Mouse (Mus musculus): ENCODE measurements around the gene Teddm1b. TPM values are rescaled to one million over a fixed set of nuclear protein-coding genes. Genes with fewer than 3 reads are reported as not detected.
A peak's percentile ranks its signal among the peaks of the same experiment; 100 is the strongest.
"Not testable (repeated sequence)": the region's sequence is repeated elsewhere in the genome, so short reads cannot be mapped to it uniquely, and the experiment has no call there.

Teddm1b gene
- polyA plus RNA-seq (2017; shearing (Covaris generic)): under 1 TPM in 1 of 2 experiments, not detected in 1; 0.20 TPM

DNA sequence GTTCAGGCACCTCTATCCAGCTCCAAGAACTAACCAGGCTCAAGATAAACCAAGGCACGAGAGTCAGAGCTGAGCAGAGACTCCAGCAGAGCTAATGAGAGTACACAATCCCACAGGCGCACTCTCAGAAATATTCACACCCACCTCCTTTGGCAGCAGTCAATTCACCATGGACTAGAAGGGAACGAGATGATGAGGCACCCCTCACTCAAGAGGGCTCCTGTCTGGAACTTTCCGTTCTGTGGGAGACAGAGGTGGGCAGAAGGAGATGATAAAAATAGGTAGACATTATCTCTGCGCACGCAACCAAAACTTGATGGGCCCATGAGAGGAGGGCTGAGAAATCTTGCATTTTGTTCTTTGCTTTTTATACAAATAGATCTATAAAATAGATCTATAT is at the start of gene Teddm1b:
TSS of gene Teddm1b (plus strand) at position 301 of the 400 bp plus-strand sequence.
- no peak for ATAC-seq

DNA sequence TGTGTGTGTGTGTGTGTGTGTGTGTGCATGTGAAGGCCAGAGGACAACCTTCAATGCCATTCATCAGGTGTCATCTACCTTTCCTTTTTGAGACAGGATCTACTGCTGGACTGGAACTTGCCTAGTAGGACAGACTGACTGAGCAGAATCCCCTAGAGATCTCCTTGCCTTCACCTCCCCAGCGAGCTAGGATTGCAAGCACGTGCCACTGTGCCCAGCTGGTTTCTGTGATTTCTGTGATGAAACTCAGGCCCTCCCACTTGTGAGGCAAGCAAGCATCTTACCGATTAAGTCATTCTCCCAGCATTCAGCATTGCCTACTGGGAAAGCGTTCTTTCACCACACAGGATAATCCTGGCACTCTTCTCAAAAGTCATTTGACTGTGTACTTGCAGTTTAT is 43.4 kb upstream of the Teddm1b start:
- ATAC-seq: no peak

DNA sequence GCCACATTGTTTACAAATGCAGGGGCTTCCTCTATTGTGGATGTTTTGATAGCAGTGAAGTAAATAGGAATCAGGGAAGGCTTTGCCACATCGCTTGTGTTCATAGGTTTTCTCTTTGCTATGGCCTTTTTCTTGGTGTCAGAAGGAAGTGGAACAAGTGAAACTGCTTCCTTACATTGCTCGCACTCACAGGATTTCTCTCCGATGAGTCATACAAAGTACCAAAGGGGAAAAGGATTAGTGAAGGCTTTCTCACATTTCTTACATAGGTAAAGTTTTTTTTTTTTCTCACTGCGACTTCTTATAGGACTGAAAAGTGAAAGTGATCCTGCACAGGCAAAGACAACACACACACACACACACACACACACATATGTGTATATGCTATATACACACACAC is 38.1 kb upstream of the Teddm1b start:
- no peak for ATAC-seq

DNA sequence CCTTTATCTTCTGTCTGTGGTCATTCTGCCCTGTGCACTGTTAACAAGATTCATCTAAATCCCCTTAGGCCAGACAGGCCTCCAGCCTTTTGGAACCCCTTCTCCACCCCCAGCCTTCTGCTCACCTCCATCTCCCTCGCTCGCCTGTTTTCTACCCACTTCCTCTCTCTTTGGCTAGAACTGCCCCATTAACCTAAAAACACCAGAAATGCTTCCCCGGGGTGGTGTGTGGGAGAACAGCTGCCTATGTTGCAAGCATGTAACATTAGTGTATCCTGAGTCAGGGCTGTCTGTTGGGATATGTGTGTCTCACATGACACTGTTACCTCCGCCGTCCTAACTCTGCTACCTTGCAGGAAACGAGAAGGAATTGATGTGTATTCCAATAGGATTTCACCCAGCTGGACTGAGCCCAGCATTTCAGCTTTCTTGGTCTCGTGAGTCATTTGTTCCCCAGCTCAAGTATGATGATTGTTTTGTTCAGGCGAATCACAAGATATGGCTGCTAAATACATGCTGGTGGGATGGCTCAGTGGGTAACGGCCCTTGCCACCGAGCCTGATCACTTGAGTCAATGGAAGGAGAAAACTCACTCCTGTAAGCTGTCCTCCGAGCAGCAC is 31.9 kb upstream of the Teddm1b start:
- ATAC-seq: no peak

DNA sequence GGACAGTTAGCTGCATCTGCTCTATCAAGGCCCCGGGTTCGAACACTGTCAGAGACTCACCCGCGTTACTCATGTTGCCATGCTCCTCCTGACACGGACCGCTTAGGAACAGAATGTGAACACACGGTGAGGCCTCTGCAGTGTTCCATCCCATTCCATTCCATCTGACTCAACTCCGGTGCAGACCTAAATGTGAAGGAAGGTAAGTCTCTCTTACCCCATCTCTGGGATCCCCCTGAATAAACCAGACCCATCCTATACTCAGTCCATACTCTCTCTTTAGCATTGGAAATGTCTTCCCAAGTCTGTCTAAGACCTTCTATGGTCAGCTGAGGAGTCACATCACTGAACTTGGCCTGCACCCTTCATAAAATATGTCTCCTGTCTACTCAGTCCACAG is 30.1 kb upstream of the Teddm1b start, which contains the start of gene Rgsl1:
TSS of gene Rgsl1 (minus strand) at position 101 of the 400 bp plus-strand sequence.
- ATAC-seq: no peak

DNA sequence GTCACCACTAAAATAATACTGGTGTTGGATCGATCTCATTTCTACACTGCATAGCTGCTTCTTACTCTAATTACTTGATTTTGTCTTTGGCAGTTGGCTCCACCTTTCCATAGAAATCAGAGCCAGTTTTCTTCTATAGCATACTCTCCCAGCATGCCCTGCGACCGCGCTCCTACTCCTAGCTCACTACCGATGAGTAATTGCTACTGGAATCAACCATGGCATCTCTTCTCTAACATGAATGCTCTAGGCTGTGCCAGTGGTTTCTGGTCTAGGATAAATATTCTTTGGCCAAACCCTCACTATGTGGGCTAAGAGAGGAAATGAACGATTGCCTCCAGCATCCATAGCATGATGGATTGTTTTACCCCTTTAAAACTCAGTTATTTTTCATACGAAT is 27.7 kb upstream of the Teddm1b start:
- no peak for ATAC-seq

DNA sequence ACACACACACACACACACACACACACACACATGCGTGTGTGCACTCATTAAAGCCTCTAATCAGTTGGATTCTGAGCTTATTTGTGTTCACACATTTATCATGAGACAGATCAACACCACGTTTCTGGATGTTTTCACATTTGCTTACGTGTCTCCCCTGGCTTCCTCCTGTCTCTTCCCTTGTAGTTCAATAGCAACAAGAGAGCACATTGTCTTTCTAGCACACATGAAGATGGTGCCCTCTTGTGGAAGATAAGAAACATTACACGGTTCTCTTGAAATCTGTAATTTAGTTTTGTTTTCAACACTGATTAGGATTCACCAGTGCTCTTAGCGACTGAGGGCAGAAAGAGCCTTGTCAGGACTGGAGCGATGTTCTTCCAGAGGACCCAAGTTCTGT is 27.3 kb upstream of the Teddm1b start:
- ATAC-seq: peak; percentile 85

DNA sequence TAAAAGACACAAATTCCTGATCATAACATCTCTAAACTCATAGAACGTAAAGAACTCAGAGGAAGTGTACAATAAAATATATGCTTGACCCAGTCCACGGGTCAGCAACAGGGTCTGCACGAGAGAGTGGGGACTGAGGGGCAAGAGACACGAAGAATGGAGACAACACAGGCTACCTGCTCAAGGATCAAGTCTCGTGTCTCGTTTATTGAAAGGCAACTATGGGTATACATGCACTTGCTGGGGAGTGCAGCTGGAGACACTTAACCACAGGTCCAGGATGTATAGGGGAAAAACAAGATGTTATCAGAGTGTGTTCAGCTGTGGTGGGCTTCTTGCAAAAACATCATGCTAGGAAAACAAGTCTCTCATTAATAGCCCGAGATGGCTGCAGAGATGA is 21.4 kb upstream of the Teddm1b start:
- ATAC-seq: not testable (repeated sequence)

DNA sequence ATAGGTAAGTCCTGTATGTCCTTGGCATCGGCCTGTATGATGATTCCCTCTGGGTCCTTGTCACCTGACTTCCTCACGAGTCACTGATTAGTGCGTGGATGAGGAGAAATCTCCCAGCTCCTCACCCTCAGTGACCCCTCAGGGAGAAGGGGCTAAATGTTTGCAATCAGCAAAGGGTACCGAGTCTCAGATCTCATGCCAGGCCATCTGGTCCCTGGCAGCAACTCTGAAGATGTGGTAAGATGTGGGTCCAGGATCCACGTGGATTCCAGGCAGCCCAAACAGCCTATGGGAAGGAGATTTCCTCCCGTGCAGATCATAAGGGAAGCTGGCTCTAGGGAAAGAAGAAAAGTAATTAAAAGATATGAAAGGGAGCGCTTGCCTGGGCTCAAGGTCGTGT is 18.2 kb upstream of the Teddm1b start:
- no peak for ATAC-seq

DNA sequence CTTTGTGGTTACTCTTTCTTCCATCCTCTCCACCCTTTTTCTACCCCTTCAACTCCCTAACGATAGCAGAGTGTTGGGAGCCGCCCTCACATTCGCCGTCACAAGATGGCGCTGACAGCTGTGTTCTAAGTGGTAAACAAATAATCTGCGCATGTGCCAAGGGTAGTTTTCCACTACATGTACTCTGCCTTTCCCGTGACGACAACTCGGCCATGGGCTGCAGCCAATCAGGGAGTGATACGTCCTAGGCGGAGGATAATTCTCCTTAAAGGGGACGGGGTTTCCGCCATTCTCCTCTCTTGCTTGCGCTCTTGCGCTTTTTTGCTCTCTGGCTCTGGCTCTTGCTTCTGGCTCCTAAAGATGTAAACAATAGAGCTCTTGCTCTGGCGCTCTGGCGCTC is 6.2 kb downstream of the Teddm1b start:
- not testable (repeated sequence) for ATAC-seq

DNA sequence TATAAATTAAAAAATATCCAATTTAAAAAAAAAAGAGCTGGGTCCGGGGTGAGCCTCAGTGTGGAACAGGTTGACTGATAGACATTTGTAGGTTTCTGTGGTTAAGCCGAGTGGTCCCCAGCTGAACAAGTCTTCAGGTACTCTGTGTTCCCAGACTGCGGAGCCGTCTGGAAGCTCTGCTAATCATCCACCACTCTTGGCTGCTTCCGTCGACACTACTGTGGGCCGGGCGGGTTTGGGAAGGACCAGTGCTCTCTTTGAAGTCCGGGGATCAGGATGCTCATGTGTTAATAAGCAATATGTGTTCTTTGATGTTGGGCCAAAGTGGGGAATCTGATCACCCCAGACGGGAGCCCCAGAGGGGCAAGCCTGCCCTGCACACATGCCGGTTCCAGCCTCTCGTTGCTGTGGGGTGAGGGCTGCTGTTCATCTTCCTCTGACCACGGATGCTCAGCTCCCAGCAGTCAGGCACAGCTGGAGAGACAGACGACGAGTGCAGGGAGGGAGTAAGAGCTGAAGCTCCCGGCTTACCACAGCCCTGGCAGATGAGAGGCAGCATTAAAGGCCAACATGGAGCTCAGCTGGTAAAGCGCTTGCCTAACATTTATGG is 12.0 kb downstream of the Teddm1b start:
- no peak for ATAC-seq

DNA sequence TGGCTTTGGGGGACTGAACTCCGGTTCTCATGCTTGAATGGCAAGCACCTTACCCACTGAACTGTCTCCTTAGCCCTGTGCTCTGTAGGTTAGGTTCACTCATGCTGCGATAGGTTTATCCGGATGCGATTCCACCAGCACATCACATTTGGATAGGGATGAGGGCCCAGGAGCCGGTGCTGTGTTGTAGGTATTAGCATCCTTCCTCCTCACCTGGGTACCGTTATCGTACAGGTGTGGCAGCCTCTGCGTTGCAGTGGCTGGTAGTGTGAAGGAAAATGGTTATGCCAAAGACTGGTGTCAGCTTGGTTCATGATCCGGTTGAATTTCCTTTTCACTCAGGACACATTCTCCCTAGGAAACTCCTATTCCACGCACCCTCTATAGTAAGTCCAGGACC is 16.0 kb downstream of the Teddm1b start:
- no peak for ATAC-seq

DNA sequence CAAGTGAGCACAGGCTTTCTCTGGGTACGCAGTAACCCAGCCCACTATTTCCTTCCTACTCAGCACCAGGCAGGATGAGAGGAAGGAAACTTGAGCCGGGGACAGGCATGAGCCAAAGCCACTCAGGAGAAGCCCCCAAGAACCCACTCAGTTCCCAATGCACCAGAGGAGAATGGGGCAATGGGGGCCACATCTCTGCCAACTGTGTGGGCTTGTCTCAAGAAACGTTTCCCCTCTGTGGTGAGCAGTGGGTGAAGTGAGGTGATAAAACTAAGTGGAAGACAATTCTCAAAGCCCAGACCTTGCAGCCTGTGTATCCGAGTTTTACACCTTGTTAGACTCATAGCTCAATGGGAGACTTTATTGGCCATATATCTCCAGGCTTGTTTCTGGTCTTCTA is 17.3 kb downstream of the Teddm1b start, which contains the start of gene Teddm1a:
TSS of gene Teddm1a (plus strand) at position 301 of the 400 bp plus-strand sequence.
- no peak for ATAC-seq

DNA sequence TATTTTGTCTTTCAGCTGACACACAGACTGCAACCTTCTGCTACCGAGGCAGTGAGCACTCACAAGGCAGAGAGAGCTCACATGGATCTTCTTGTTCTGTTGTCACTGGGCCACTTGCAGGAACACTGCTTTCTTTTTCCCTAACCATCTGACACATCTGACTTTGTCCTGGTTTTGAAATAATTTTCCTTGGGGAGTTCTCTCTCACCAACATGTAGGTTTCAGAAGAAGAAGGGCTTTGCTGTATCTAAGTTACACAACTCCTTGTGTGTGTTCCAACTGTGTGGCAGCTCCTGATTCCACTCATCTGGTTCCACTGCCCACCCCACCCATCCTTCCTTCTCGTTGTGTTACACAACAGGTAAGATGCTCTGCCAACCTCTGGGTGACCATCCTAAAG is 19.6 kb downstream of the Teddm1b start:
- no peak for ATAC-seq

DNA sequence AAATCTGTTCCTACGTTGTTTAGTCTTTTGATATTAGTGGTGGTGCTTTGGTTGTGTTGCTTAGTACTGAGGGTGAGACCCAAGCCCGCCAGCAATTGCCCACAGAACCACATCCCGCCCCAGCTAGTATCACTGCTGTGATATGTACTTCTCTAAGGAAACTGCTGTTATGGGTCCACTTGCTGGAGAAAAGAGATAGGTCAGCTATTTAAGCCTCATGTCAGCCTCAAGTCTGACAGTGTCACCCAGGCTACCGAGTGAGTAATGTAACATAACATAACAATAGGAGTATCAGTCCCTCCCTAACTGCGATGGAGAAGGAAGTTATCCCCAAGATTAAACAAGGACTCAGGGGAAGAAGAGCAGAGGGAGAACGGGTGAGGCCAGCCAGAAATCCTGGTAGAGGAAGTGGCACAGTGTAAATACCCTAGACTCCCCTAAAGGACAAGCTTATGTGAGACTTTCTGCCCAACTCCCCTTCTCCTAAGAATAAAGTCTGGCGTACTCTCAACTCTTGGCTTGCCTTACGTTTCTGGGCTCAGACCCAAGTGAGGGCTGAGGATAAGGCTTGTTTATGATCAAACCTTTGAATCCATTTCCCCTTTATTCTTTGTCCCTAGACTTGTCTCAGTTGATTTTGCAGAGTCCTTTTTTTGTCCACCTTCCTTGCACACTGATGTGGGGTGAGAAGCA is 20.2 kb downstream of the Teddm1b start:
- ATAC-seq: no peak

DNA sequence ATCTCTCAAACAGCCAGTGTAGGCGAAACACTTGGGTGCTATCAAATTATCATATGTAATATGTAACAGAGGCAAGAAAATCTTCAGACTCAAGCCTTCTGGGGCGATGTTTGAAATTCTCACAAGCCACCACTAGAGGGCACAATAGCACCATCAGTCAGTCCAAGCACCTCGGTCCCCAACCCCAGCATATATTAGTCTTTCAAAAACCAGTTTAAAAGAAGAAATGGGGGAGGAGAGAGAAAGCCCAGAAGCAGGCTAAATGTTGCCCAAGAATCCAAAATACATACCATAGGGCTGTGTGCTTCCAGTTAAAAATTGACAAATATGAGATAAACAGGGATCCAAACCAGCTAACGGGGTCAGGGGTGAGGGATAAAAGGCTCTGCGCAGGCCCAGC is 20.8 kb downstream of the Teddm1b start:
- no peak for ATAC-seq

DNA sequence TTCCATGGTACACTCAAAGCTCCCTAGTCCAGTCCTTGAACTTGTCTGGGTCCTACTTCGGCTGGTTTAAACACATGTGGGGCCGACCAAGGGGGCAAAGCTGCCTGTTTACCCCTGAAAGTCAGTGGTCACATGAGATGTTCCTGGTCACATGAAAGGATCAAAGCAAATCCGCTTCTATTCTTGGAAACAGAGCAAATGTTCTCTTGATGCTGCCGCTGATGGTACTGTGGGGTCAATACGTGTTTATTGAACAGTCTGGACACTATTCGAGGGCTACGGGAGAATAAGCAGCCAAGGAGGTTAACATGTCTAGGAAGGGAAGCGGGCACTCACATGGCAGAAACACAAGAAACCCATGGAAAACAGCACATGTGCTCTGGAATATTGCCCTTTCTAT is 23.1 kb downstream of the Teddm1b start:
- ATAC-seq: no peak

DNA sequence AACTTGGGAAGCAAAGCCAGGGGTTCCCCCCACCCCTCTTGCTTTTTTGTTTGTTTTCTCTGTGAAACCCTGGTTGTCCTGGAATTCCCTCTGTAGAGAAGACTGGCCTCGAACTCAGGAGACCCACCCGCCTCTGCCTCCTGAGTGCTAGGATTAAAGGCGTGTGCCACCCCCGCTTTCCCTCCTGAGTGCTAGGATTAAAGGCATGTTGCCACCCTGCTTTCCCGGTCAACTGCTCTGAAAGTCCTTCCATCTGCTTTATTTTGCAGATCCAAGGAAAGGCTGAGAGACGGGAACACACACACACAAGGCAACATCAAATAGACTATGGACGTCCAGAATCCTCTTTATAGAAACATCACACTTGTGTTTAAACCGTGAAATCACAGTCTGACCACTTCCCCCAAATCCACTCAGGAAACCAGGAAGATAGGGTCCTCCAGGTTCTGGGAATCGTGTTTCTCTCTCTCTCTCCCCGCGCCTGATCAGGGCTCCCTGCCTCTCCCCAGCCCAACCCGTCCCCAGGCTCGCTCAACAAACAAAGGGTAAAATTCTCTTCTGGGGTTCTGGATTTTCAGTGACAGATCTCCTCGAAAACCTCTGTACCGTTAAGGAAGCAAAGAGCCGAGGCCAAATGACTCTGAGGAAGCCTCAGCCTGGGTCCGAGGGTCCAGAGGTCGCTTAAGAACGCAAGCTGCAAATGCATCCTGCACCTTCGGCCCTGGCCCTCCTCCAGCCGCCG is 25.0 kb downstream of the Teddm1b start:
- ATAC-seq: no peak

DNA sequence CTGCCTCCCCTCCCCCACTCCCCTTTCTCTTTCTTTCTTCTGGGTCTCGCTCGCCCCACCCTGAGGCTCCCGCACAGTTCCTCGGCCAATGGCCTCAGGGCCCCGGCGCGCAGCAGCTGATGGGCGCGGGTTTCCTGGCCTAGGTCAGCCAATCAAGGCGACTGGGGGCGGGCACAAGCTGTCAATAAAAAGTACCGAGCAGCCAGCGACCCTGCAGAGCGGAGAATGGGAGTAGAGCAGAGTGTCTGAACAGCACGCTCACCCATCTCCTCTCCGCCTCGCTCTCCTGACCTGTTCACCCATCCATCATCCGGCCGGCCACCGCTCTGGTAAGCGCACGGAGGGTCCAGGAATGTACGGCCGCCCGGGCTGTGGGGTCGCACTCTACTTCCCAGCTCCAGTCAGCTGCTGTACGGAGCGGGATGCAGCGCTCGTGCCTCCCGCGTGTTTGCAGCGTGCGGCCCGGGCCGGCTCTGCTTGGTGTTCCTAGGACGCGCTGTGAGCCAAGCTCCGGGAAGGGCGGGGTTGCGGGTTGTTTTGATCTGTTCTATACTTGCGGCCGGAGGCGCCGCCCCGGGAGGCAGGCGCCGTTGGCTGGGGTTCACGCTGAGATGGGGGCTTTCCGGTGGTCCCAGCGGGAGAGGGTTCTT is 25.7 kb downstream of the Teddm1b start, which contains the start of the genes Glul and Teddm2:
TSS of gene Glul (plus strand) at position 214 of the 650 bp plus-strand sequence.
TSS of gene Teddm2 (minus strand) at position 498 of the 650 bp plus-strand sequence.
- ATAC-seq: peak; percentile 93

DNA sequence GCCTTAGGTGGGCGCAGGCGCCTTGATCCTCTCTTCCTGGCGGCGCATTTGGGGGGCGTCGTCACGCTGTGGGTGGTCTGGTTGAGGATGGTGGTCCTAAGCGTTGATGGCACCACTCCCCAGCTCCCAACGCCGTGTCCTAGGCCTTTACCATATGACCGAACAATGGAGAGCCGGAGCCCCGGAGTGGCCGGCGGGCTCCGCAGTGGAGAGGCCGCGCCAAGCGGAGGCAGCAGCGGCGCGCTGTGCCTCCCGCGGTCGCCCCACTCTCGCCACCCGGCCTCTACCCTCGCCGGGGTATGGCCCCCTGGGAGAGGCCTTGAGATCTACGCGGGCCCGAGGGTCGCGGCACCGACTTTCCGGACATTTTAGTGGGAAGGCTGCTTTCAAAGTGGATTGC is 26.2 kb downstream of the Teddm1b start:
- ATAC-seq: peak; percentile 8

DNA sequence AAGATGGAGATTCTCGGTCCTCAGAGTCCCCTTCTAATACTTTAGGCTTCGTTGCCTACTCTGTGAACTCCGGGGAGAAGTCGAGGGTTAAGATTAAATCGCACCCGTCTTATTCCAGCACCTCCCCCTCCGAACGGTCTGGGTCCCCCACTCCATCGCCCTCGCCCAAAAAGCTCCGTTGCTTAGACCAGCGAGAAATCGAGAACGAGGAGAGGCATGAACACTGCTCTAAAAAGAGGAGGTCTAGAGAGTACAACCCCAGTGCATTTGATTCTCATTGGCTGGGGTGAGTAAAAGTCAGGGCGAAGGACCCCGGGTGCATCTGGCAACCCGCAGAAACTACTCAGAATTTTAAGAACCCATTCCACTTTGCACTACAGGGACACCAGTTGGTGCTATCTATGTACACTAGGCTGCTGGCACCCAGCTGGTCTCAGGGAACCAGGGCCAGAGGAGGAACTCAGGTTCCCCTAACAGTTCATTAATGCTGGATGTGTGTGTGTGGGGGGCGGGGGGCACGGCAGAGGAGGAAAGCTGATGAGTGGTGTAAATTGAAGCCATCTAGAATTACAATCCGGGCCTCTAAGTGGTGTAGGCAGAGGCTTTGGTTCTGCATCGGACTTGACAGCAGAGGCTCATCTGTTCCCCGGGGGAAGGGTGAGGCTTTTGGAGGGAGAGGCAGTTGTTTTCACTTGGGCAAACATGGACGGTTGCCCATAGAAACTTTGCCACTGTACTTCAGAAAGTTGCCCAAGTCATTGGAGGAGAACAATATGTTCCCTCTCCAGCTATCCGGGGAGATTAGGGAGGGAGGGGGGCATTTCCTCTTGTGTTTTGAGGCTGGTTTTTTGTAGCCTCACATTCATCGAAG is 26.9 kb downstream of the Teddm1b start:
- no peak for ATAC-seq

Data from CD4-positive, CD25-positive, alpha-beta regulatory T cell, adult 4 months (primary cell).